Comparison of ENCODE assay signal across 12 mouse cellular contexts in genomic region chr12:29247356-29247755, GRCm38 (mm10).
DNase-seq lines count a peak whose midpoint lies in the region; ATAC-seq and TF ChIP-seq lines count a peak whose summit lies in the region.
"Had no signal": no experiment of that assay in that cellular context is flagged by ENCODE, and none has a peak within 500 bp of the region (broad histone marks: within the 10 kb centered on the region; RNA-seq: fewer than 3 reads in every experiment).

No protein-coding gene starts in this region.

- no peak overlapping the region for H3K4me2 ChIP-seq in hindbrain, embryonic 15.5 days
- no peak overlapping the region for H3K4me2 ChIP-seq in midbrain, postnatal 0 days (ENCODE audit: low read depth, low read length, poor library complexity, severe bottlenecking)
- H3K4me2 ChIP-seq: limb, embryonic 15.5 days had no signal

- H3K27ac ChIP-seq in hindbrain, embryonic 15.5 days (replicated peaks): peak overlapping the region; percentile 53
- H3K27ac ChIP-seq in midbrain, postnatal 0 days (ENCODE audit: low read depth, low read length): no peak overlapping the region
- H3K27ac ChIP-seq: gastrocnemius, adult 2 months; limb, embryonic 15.5 days had no signal

- no peaks in the 10 kb centered on the region for H3K9me3 ChIP-seq in hindbrain, embryonic 15.5 days
- H3K9me3 ChIP-seq in midbrain, postnatal 0 days (ENCODE audit: low read length): no peaks in the 10 kb centered on the region
- H3K9me3 ChIP-seq: limb, embryonic 15.5 days had no signal

- H3K27me3 ChIP-seq in hindbrain, embryonic 15.5 days: no peaks in the 10 kb centered on the region
- no peaks in the 10 kb centered on the region for H3K27me3 ChIP-seq in midbrain, postnatal 0 days (ENCODE audit: insufficient read depth, low read length)
- H3K27me3 ChIP-seq: limb, embryonic 15.5 days had no signal

- no peak for TF ChIP-seq CTCF in midbrain, postnatal 0 days (IDR thresholded peaks at IDR 0.05)

- no peak overlapping the region for H3K9ac ChIP-seq in hindbrain, embryonic 15.5 days
- H3K9ac ChIP-seq in midbrain, postnatal 0 days (replicated peaks; ENCODE audit: low read length, poor library complexity, severe bottlenecking): no peak overlapping the region
- H3K9ac ChIP-seq: limb, embryonic 15.5 days had no signal

- 42% methylated on average over 5 of the region's 5 CpGs for WGBS in hindbrain, embryonic 15.5 days
- WGBS in midbrain, postnatal 0 days: 48% methylated on average over 5 of the region's 5 CpGs

- no peaks in the 10 kb centered on the region for H3K36me3 ChIP-seq in hindbrain, embryonic 15.5 days
- H3K36me3 ChIP-seq in midbrain, postnatal 0 days (ENCODE audit: insufficient read depth, low read length): no peaks in the 10 kb centered on the region
- H3K36me3 ChIP-seq: limb, embryonic 15.5 days had no signal

- peak; percentile 19 for DNase-seq in gastrocnemius, postnatal 10 days
- no peak for DNase-seq in gastrocnemius, adult 18-20 months (ENCODE audit: low spot score)
- peak; percentile 83 for DNase-seq in MN1 (ENCODE audit: low spot score)
- DNase-seq in midbrain, postnatal 0 days (ENCODE audit: low spot score): peak; percentile 66
- no peak for DNase-seq in embryo, embryonic 10 days (ENCODE audit: low spot score)
- no peak for DNase-seq in thymus, postnatal 10 days (ENCODE audit: low spot score in 2 of 2)
- DNase-seq: embryo, embryonic 11 days; gastrocnemius, adult 2 months; thymus, adult 18-20 months had no signal

- H3K4me1 ChIP-seq in hindbrain, embryonic 15.5 days (replicated peaks): peaks cover 23% of the 10 kb centered on the region
- peaks cover 5% of the 10 kb centered on the region for H3K4me1 ChIP-seq in midbrain, postnatal 0 days (ENCODE audit: insufficient read depth, low read length)
- H3K4me1 ChIP-seq: limb, embryonic 15.5 days had no signal

- no peak overlapping the region for H3K4me3 ChIP-seq in hindbrain, embryonic 15.5 days
- H3K4me3 ChIP-seq in midbrain, postnatal 0 days (ENCODE audit: low read depth, low read length): no peak overlapping the region
- H3K4me3 ChIP-seq: gastrocnemius, adult 2 months; limb, embryonic 15.5 days had no signal

- ATAC-seq in hindbrain, embryonic 15.5 days (ENCODE audit: low FRiP score, low read depth): no peak
- no peak for ATAC-seq in midbrain, postnatal 0 days (ENCODE audit: low FRiP score)
- ATAC-seq in CD4-positive, CD25-positive, alpha-beta regulatory T cell, adult 4 months: no peak

Comparison
In these comparisons a context has a peak if more than half of its experiments do, and no peak if none do; other contexts are left out.
1. DNase-seq: peak in gastrocnemius, postnatal 10 days (single experiment), MN1 (single experiment) and midbrain, postnatal 0 days (single experiment); none in gastrocnemius, adult 18-20 months (single experiment), embryo, embryonic 10 days (single experiment) and thymus, postnatal 10 days (0 of 2).